Mouse (Mus musculus) MEL (cell line): ENCODE measurements around the gene Irf4. TPM values are rescaled to one million over a fixed set of nuclear protein-coding genes. Genes with fewer than 3 reads are reported as not detected.

ENCODE experiments used
- DNase-seq: peaks from one replicate; pipeline ENCODE4 v3.0.0; 2011; ENCODE audit warnings: low read depth, low spot score
- H3K27ac ChIP-seq: 2 replicates; pipeline ENCODE4 v1.5.1; 2012; ENCODE audit warnings: low read depth, mild to moderate bottlenecking, control low read depth, low read length, moderate library complexity; ENCODE audit not compliant: control insufficient read depth
- H3K27me3 ChIP-seq, 2 experiments: fragments of 150-350 bp in 1 of 2; sonication (generic) in 1 of 2; 2 replicates each; pipeline ENCODE4 v1.6.1; 2012; ENCODE audit warnings: low read length in 2 of 2, mild to moderate bottlenecking in 2 of 2, improper control_type of control experiment in 1 of 2, moderate library complexity in 1 of 2; ENCODE audit not compliant: insufficient read depth in 2 of 2, control insufficient read depth in 1 of 2
- H3K36me3 ChIP-seq, 2 experiments: 2 replicates each; pipeline ENCODE4 v1.6.1; 2012 to 2014; ENCODE audit warnings: low read length in 2 of 2, improper control_type of control experiment in 1 of 2, inconsistent platforms in 1 of 2, mild to moderate bottlenecking in 1 of 2; ENCODE audit not compliant: insufficient read depth in 2 of 2, control insufficient read depth in 1 of 2
- H3K4me1 ChIP-seq, 2 experiments: fragments of 150-350 bp in 1 of 2; sonication (generic) in 1 of 2; 2 replicates each; pipeline ENCODE4 v1.6.1; 2012; ENCODE audit warnings: low read length in 2 of 2, improper control_type of control experiment in 1 of 2, mild to moderate bottlenecking in 1 of 2; ENCODE audit not compliant: insufficient read depth in 2 of 2, control insufficient read depth in 1 of 2
- H3K4me3 ChIP-seq, 2 experiments: fragments of 150-350 bp in 1 of 2; sonication (generic) in 1 of 2; 2 replicates each; pipeline ENCODE4 v1.5.1; 2012; ENCODE audit warnings: low read depth in 2 of 2, low read length in 2 of 2, mild to moderate bottlenecking in 2 of 2, moderate library complexity in 2 of 2, control low read depth in 1 of 2, improper control_type of control experiment in 1 of 2; ENCODE audit not compliant: control insufficient read depth in 1 of 2, insufficient read depth in 1 of 2
- H3K79me2 ChIP-seq: 2 replicates; pipeline ENCODE4 v1.6.1; 2012; ENCODE audit warnings: mild to moderate bottlenecking, low read length, moderate library complexity; ENCODE audit not compliant: control insufficient read depth, poor library complexity, insufficient read depth
- H3K9ac ChIP-seq: 2 replicates; pipeline ENCODE4 v1.6.1; 2012; ENCODE audit warnings: low read depth, mild to moderate bottlenecking, control low read depth, low read length, moderate library complexity; ENCODE audit not compliant: control insufficient read depth, poor library complexity, severe bottlenecking
- H3K9me3 ChIP-seq: fragments of 150-350 bp; sonication (generic); replicated peaks from 2 replicates; pipeline ENCODE4 v1.6.1; 2012; ENCODE audit warnings: mild to moderate bottlenecking, low read length, improper control_type of control experiment, moderate library complexity; ENCODE audit not compliant: insufficient read depth
- BHLHE40 ChIP-seq: IDR thresholded peaks from 2 replicates; pipeline ENCODE4 v1.6.1; 2012; ENCODE audit warnings: low read depth, mild to moderate bottlenecking, inconsistent platforms, low read length, improper control_type of control experiment, borderline replicate concordance
- CHD1 ChIP-seq: IDR thresholded peaks from 2 replicates; pipeline ENCODE4 v1.6.1; 2012; ENCODE audit warnings: low read depth, mild to moderate bottlenecking, inconsistent platforms, low read length, improper control_type of control experiment
- ELF1 ChIP-seq: IDR thresholded peaks from 2 replicates; pipeline ENCODE4 v1.6.1; 2014; ENCODE audit warnings: low read depth, mild to moderate bottlenecking, inconsistent platforms, low read length, improper control_type of control experiment, moderate library complexity
- ETS1 ChIP-seq: IDR thresholded peaks from 2 replicates; pipeline ENCODE4 v1.6.1; 2012; ENCODE audit warnings: low read depth, mild to moderate bottlenecking, inconsistent platforms, low read length, improper control_type of control experiment, moderate library complexity
- GABPA ChIP-seq: IDR thresholded peaks from 2 replicates; pipeline ENCODE4 v1.6.1; 2012; ENCODE audit warnings: low read depth, mild to moderate bottlenecking, inconsistent platforms, low read length, improper control_type of control experiment, moderate library complexity
- GATA1 ChIP-seq: IDR thresholded peaks from 2 replicates; pipeline ENCODE4 v1.6.1; 2011; ENCODE audit warnings: low read depth, low read length, improper control_type of control experiment
- JUND ChIP-seq: IDR thresholded peaks from 2 replicates; pipeline ENCODE4 v1.6.1; 2011; ENCODE audit warnings: low read depth, mild to moderate bottlenecking, improper control_type of control experiment, low read length
- MAFK ChIP-seq: IDR thresholded peaks from 2 replicates; pipeline ENCODE4 v1.6.1; 2011; ENCODE audit warnings: low read depth, mild to moderate bottlenecking, low read length, improper control_type of control experiment, borderline replicate concordance
- MAX ChIP-seq: IDR thresholded peaks from 2 replicates; pipeline ENCODE4 v1.6.1; 2011; ENCODE audit warnings: low read length, improper control_type of control experiment
- MAZ ChIP-seq: IDR thresholded peaks from 2 replicates; pipeline ENCODE4 v1.6.1; 2012; ENCODE audit warnings: low read depth, mild to moderate bottlenecking, inconsistent platforms, low read length, improper control_type of control experiment
- MEF2A ChIP-seq: IDR thresholded peaks from 2 replicates; pipeline ENCODE4 v1.6.1; 2014; ENCODE audit warnings: low read depth, mild to moderate bottlenecking, inconsistent platforms, low read length, improper control_type of control experiment; ENCODE audit not compliant: poor library complexity, insufficient replicate concordance, severe bottlenecking; ENCODE audit errors: extremely low read depth
- MYB ChIP-seq: IDR thresholded peaks from 2 replicates; pipeline ENCODE4 v1.6.1; 2011; ENCODE audit warnings: mild to moderate bottlenecking, low read depth, low read length, improper control_type of control experiment
- POLR2AphosphoS5 ChIP-seq: IDR thresholded peaks from 2 replicates; pipeline ENCODE4 v1.6.1; 2012; ENCODE audit warnings: low read depth, borderline replicate concordance, mild to moderate bottlenecking, inconsistent platforms, low read length, moderate library complexity, mixed read lengths
- RCOR1 ChIP-seq: IDR thresholded peaks from 2 replicates; pipeline ENCODE4 v1.6.1; 2012; ENCODE audit warnings: low read depth, mild to moderate bottlenecking, inconsistent platforms, low read length, improper control_type of control experiment
- SMC3 ChIP-seq: IDR thresholded peaks from 2 replicates; pipeline ENCODE4 v1.6.1; 2011; ENCODE audit warnings: low read depth, low read length, improper control_type of control experiment
- TBP ChIP-seq: IDR thresholded peaks from 2 replicates; pipeline ENCODE4 v1.8.0; 2011; ENCODE audit warnings: low read depth, low read length, improper control_type of control experiment
- UBTF ChIP-seq: IDR thresholded peaks from 2 replicates; pipeline ENCODE4 v1.6.1; 2012; ENCODE audit warnings: low read depth, mild to moderate bottlenecking, inconsistent platforms, low read length, improper control_type of control experiment, moderate library complexity, borderline replicate concordance; ENCODE audit not compliant: insufficient read depth
- USF1 ChIP-seq: IDR thresholded peaks from 2 replicates; pipeline ENCODE4 v1.6.1; 2014; ENCODE audit warnings: low read depth, mild to moderate bottlenecking, inconsistent platforms, low read length, improper control_type of control experiment, moderate library complexity
- ZC3H11A ChIP-seq: IDR thresholded peaks from 2 replicates; pipeline ENCODE4 v1.6.1; 2012; ENCODE audit warnings: low read depth, mild to moderate bottlenecking, inconsistent platforms, low read length, improper control_type of control experiment
- ZMIZ1 ChIP-seq: IDR thresholded peaks from 2 replicates; pipeline ENCODE4 v1.6.1; 2012; ENCODE audit warnings: low read depth, mild to moderate bottlenecking, inconsistent platforms, low read length, improper control_type of control experiment, moderate library complexity
- ZNF384 ChIP-seq: IDR thresholded peaks from 2 replicates; pipeline ENCODE4 v1.6.1; 2012; ENCODE audit warnings: low read depth, mild to moderate bottlenecking, inconsistent platforms, low read length, improper control_type of control experiment
- polyA plus RNA-seq, 2 experiments: library from polyadenylated mRNA; stranded (reverse) in 1 of 2; unstranded in 1 of 2; fragments of >175 nt in 1 of 2; fragments of >200 nt in 1 of 2; gene quantifications; 2 replicates each; pipeline versions ENCODE4 v1.2.1 to v1.2.4; 2012; ENCODE audit warnings: low replicate concordance in 2 of 2, low read depth in 1 of 2; ENCODE audit not compliant: insufficient read length in 2 of 2, insufficient read depth in 1 of 2, missing spikeins in 1 of 2
- total RNA-seq: library from RNA; depleted of rRNA; stranded (reverse); fragments of 300-350 nt; gene quantifications from 2 replicates; pipeline ENCODE4 v1.2.3, GENCODE M21; 2012

Irf4 gene
- total and polyA plus RNA-seq, 3 experiments = not detected

GRCm38 (mm10) chr13:30802336-30802955 is 53.4 kb downstream of the Irf4 start:
- H3K27me3 ChIP-seq = no peaks in the 10 kb centered on the region
- H3K79me2 ChIP-seq = no peaks in the 10 kb centered on the region
- DNase-seq = no peak
- H3K4me3 ChIP-seq = no peak overlapping the region
- TF ChIP-seq MAFK (no peak), ZNF384 (no peak), ETS1 (no peak)
- no peak overlapping the region for H3K9ac ChIP-seq
- no peaks in the 10 kb centered on the region for H3K9me3 ChIP-seq
- no peaks in the 10 kb centered on the region for H3K4me1 ChIP-seq
- H3K36me3 ChIP-seq = no peaks in the 10 kb centered on the region
- H3K27ac ChIP-seq = no peak overlapping the region

- no peaks in the 10 kb centered on the region for H3K27me3 ChIP-seq
- H3K9ac ChIP-seq = no peak overlapping the region
- H3K4me3 ChIP-seq = no peak overlapping the region
- DNase-seq = no peak
- no peak for TF ChIP-seq POLR2AphosphoS5
- TF ChIP-seq GABPA = no peak
- no peak for TF ChIP-seq MEF2A
- TF ChIP-seq MAZ = no peak
- TF ChIP-seq BHLHE40 = no peak
- TF ChIP-seq ZMIZ1 = no peak
- no peak for TF ChIP-seq ZC3H11A
- no peak for TF ChIP-seq MAX
- no peak for TF ChIP-seq USF1
- TF ChIP-seq ELF1 = no peak
- no peaks in the 10 kb centered on the region for H3K9me3 ChIP-seq
- H3K27ac ChIP-seq = no peak overlapping the region
- no peaks in the 10 kb centered on the region for H3K79me2 ChIP-seq
- no peaks in the 10 kb centered on the region for H3K4me1 ChIP-seq
- H3K36me3 ChIP-seq = no peaks in the 10 kb centered on the region
Measured at GRCm38 (mm10) chr13:30809240-30809639, 60.2 kb downstream of the Irf4 start.

DNA sequence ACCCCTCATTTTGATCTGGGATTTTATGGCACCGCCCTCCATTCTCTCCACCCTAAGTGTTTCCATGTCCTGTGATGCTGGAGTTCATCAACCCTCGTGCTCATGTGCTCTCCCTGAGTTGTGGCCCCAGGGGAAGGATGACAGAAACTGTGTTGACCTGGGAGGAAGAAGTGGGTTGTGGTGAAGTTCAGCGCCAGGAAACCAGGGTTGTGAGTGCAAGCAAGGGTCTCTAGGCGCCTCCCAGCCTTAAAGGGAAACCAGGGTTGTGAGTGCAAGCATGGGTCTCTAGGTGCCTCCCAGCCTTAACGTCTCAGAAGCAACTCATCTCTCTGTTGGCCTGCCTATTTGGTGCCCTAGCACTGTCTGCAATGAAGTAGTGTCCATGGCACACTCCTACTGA is 64.4 kb downstream of the Irf4 start:
- Histone ChIP-seq H3K27me3 (no peaks in the 10 kb centered on the region), H3K9ac (no peak overlapping the region), H3K4me1 (no peaks in the 10 kb centered on the region), H3K79me2 (no peaks in the 10 kb centered on the region), H3K4me3 (no peak overlapping the region), H3K36me3 (no peaks in the 10 kb centered on the region; a peak in 1 of 4 replicates), H3K27ac (no peak overlapping the region), H3K9me3 (no peaks in the 10 kb centered on the region)
- DNase-seq = no peak
- TF ChIP-seq POLR2AphosphoS5 (no peak), ZNF384 (no peak), SMC3 (no peak), JUND (no peak), UBTF (no peak), GATA1 (no peak), BHLHE40 (no peak), ETS1 (no peak), MYB (no peak), RCOR1 (no peak), CHD1 (no peak), MAZ (no peak), TBP (no peak)
